Mouse (Mus musculus) intestine, embryonic 14.5 days (tissue): ENCODE data around the gene Mau2. TPM values are rescaled to one million over a fixed set of nuclear protein-coding genes. Genes with fewer than 3 reads are reported as not detected.
A peak's percentile ranks its signal among the peaks of the same experiment; 100 is the strongest.
"Not testable (repeated sequence)": the region's sequence is repeated elsewhere in the genome, so short reads cannot be mapped to it uniquely, and the experiment has no call there.

ENCODE experiments used
- ATAC-seq: fragments of 200-750 bp; cut with Nextera tagmentation; replicated peaks from 2 replicates; pipeline ENCODE4 v1.8.0; 2017; ENCODE audit warnings: low read depth, moderate number of reproducible peaks, moderate TSS enrichment, moderate library complexity; ENCODE audit not compliant: low FRiP score, low TSS enrichment
- DNase-seq: peaks from one replicate; pipeline ENCODE4 v3.0.0-alpha.2; 2018; ENCODE audit warnings: low spot score
- H3K27ac ChIP-seq: fragments of 300-500 bp; sonication (generic); 2 replicates; pipeline ENCODE4 v1.5.1; 2014; ENCODE audit warnings: low read depth, mild to moderate bottlenecking, control low read depth
- H3K27me3 ChIP-seq: fragments of 300-500 bp; sonication (generic); replicated peaks from 2 replicates; pipeline ENCODE4 v1.6.1; 2014; ENCODE audit warnings: low read length, control low read depth; ENCODE audit not compliant: control insufficient read depth, insufficient read depth
- H3K36me3 ChIP-seq: fragments of 300-500 bp; sonication (generic); 2 replicates; pipeline ENCODE4 v1.6.1; 2014; ENCODE audit warnings: low read length, control low read depth; ENCODE audit not compliant: control insufficient read depth, insufficient read depth
- H3K4me1 ChIP-seq: fragments of 300-500 bp; sonication (generic); replicated peaks from 2 replicates; pipeline ENCODE4 v1.6.1; 2014; ENCODE audit warnings: low read length, control low read depth, mixed read lengths; ENCODE audit not compliant: control insufficient read depth, insufficient read depth
- H3K4me2 ChIP-seq: fragments of 300-500 bp; sonication (generic); 2 replicates; pipeline ENCODE4 v1.6.1; 2014; ENCODE audit warnings: low read length
- H3K4me3 ChIP-seq: fragments of 300-500 bp; sonication (generic); 2 replicates; pipeline ENCODE4 v1.5.1; 2014; ENCODE audit warnings: low read depth, low read length, control low read depth, mixed read lengths
- H3K9ac ChIP-seq: fragments of 300-500 bp; sonication (generic); 2 replicates; pipeline ENCODE4 v1.6.1; 2014; ENCODE audit warnings: mild to moderate bottlenecking, low read length
- H3K9me3 ChIP-seq: fragments of 300-500 bp; sonication (generic); 2 replicates; pipeline ENCODE4 v1.6.1; 2016; ENCODE audit warnings: low read length, control low read depth; ENCODE audit not compliant: control insufficient read depth
- WGBS: fragments of 180-500 bp; shearing (Covaris S2); extraction: QIAGEN DNeasy Blood & Tissue Kit; methylation state at CpG from one replicate; pipeline ENCODE4 v1.1.7; 2014; 5-methylcytosine and 5-hydroxymethylcytosine counted together
- polyA plus RNA-seq: library from polyadenylated mRNA; unstranded; fragments of >200 nt; fragmentation: Nextera tagmentation; extraction: Ambion mirVana; gene quantifications from 2 replicates; pipeline ENCODE4 v1.2.1, GENCODE M21; 2014

Mau2 gene
- polyA plus RNA-seq, 1 experiment from 2014 or later = 46.9 TPM

DNA sequence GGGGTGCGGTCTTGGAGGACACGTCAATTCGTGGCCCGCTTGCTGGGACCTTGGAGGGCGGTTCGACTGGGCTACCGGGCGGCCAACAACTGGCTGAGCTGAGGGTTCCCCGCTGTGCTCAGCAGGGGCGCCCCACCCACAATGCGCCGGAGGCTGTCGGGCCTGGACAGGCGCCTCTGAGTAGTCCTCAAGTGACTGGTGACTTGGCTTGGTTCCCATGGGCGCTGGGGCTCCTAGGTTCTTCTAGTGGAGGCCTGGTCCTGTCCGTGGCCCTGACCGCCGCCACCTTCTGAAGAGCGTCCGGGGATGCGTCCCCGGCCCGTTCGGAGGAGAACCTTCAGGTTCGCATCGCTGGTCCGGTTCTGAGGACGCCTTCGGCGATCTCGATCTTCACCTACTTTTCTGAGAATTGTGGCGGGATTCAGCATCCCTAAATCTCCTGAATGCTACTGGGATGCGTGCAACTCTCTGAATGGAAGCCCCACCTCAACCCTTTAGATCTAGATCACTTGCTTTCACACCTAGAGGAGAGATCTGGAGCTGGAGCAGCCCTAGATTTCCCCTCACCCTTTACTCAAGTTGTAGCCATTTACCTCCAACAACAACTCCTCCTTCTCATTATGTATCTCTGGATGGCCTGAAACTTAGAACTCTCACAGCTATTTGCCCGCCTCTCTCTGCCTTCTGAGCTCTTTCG lies 45.8 kb downstream of the Mau2 start:
- WGBS = 2% methylated on average over 35 of the region's 35 CpGs
- no peaks in the 10 kb centered on the region for H3K9me3 ChIP-seq
- peak overlapping the region; percentile 93 for H3K27ac ChIP-seq
- H3K36me3 ChIP-seq = no peaks in the 10 kb centered on the region
- H3K4me2 ChIP-seq = peak overlapping the region; percentile 78
- ATAC-seq (no peak; the same call in 1 of the 2 replicates), DNase-seq (no peak)
- peak overlapping the region; percentile 79 for H3K4me3 ChIP-seq
- no peaks in the 10 kb centered on the region for H3K27me3 ChIP-seq
- H3K4me1 ChIP-seq = peaks cover 5% of the 10 kb centered on the region; the same call in 1 of the 2 replicates
- peak overlapping the region; percentile 91 for H3K9ac ChIP-seq

DNA sequence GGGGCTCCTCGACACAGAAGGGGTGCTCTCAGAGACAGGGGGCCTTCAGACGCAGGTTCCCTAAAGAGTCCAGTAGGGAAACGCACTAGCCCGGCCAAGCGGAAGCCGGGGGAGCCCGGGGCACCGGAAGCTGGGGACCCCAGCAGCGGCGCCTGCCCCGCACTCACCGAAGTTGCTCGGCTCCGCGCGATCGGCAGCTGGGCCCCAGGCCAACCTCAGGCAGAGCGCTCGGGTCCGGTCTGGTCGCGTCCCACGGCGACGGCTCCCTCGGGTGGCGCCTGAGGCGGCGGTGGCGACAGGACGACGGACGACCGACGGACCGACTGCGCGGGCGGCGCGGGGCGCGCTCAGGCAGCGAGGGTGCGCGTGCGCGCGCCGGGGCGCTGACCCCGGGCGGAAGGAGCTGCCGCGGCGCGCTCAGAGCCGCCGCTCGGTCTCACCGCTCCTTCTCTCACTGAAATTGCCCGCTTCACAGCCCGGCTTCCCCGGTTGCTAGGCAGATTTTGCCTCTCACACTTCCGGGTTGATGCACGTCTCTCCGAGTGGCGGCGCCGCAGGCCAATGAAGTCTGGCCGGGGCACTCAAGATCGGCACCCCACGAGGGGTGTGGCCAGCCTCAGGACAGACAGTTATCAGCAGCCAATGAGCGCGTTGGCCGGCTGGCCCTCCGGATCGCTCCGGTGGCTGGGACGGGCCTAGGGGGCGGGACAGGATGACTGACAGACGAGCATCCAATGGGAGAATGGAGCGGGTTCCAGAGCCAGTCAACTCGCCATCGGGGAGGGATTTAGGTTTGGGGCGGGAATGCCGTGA lies 46.6 kb downstream of the Mau2 start, which contains the start of gene Gatad2a:
TSS of gene Gatad2a (minus strand) at position 609 of the 813 bp plus-strand sequence.
- ATAC-seq = peak; percentile 99
- Histone ChIP-seq H3K4me1 (peaks cover 3% of the 10 kb centered on the region; the same call in 1 of the 2 replicates), H3K4me2 (peak within 1 kb of the TSS; percentile 80), H3K36me3 (no peaks in the 10 kb centered on the region), H3K9me3 (no peaks in the 10 kb centered on the region), H3K27ac (peak within 1 kb of the TSS; percentile 93), H3K9ac (peak within 1 kb of the TSS; percentile 91), H3K27me3 (no peaks in the 10 kb centered on the region), H3K4me3 (peak within 1 kb of the TSS; percentile 79)
- DNase-seq = peak; percentile 99
- WGBS = under 1% methylated on average over 87 of the region's 87 CpGs

DNA sequence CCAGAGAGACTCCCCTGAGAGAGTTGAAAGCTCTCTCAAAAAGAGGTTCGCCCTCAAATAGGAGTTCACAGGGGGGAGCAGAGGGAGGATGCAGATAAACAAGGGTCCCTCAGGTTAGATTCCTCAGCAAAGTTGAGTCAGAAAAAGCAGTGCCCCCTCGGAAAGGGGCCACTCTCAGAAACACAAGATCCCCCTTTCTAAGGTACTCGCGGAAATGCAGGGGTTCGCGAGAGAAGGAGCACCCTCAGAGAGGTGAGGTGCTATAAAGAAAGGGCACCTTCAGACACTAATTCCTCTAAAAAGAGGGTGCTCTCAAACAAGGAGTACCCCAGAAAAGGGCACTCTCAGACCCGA lies 47.1 kb downstream of the Mau2 start:
- DNase-seq (no peak), ATAC-seq (no peak)
- H3K4me2 ChIP-seq = peak overlapping the region; percentile 80
- no peaks in the 10 kb centered on the region for H3K27me3 ChIP-seq
- peak overlapping the region; percentile 80 for H3K9ac ChIP-seq
- under 1% methylated on average over 7 of the region's 7 CpGs for WGBS
- H3K27ac ChIP-seq = peak overlapping the region; percentile 92
- no peaks in the 10 kb centered on the region; the same call in 1 of the 2 replicates for H3K4me1 ChIP-seq
- H3K9me3 ChIP-seq = no peaks in the 10 kb centered on the region
- no peaks in the 10 kb centered on the region for H3K36me3 ChIP-seq
- H3K4me3 ChIP-seq = peak overlapping the region; percentile 79

DNA sequence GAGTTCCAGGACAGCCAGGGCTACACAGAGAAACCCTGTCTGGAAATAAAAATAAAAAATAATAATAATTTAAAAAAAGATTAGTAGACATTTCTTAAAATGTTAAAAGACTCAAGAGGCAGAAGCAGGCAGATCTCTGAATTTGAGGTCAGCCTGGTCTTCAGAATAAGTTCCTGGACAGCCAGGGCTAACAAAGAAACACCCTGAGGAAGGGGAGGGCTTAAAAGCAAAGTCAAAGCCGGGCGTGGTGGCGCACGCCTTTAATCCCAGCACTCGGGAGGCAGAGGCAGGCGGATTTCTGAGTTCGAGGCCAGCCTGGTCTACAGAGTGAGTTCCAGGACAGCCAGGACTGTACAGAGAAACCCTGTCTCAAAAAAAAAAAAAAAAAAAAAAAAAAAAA lies 53.6 kb downstream of the Mau2 start:
- DNase-seq, H3K9ac ChIP-seq, H3K4me2 ChIP-seq, H3K4me1 ChIP-seq, H3K36me3 ChIP-seq, H3K27ac ChIP-seq, H3K4me3 ChIP-seq, ATAC-seq, H3K27me3 ChIP-seq, H3K9me3 ChIP-seq: not testable (repeated sequence)
- 95% methylated on average over 5 of the region's 7 CpGs for WGBS

DNA sequence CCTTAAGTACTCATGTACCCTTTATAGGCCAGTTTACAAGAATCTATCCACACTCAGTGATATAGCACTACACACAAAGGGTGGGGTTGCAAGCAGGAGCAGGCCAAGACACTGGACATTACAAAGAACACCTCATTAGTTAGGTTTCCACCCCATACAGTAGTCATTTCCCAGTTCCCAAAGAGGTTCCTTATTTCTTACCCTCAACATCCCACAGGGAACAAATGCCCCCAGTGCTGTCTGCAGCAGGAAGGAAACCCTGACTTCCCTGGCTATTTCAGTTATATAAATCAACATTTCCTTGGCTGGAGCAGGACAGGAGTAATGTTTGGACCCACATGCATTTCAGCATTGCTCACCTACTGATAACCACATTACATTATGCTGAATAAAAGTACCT lies 54.8 kb downstream of the Mau2 start:
- Histone ChIP-seq H3K4me2 (no peak overlapping the region), H3K4me3 (no peak overlapping the region)
- no peak for ATAC-seq

DNA sequence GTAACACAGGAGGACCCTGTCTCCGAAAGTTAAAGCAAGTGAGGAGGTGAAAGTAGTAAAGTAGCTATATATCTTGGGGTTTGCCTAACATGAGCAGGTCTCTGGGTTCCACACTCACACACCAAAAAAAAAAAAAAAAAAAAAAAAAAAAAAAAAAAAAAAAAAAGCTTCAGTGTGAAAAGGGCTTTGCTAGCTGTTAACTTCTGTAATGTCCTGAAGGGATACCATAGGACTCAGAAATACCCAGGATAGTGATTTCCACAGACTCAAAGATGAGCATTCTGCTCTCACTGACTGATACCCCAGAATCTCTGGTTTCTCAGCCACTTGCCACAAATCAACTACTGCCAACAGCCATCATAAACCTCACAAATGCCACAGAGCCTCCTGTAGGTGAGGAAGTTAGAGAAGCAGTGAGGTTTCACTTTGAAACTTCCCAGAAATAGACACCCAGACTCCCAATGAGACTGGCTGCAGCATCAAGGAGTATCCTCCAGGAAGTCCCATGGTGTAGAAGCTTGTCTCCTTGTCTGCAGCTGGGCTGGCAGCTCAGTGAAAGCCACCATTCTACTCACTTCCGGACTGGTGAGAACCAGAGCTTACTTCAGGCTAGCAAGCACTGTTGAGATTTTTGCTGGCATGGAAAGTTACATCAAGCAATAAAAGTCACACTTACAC lies 57.5 kb downstream of the Mau2 start:
- Histone ChIP-seq H3K4me1 (no peaks in the 10 kb centered on the region), H3K4me2 (no peak overlapping the region), H3K27ac (no peak overlapping the region), H3K9me3 (no peaks in the 10 kb centered on the region), H3K36me3 (no peaks in the 10 kb centered on the region), H3K27me3 (no peaks in the 10 kb centered on the region), H3K9ac (no peak overlapping the region), H3K4me3 (no peak overlapping the region)
- 79% methylated on average over 2 of the region's 2 CpGs for WGBS
- ATAC-seq (no peak), DNase-seq (no peak)

More for the DNA sequence above, 54.8 kb downstream of the Mau2 start:
- Histone ChIP-seq H3K4me1 (no peaks in the 10 kb centered on the region), H3K27ac (no peak overlapping the region), H3K27me3 (no peaks in the 10 kb centered on the region), H3K9ac (no peak overlapping the region), H3K36me3 (no peaks in the 10 kb centered on the region), H3K9me3 (no peaks in the 10 kb centered on the region)
- no peak for DNase-seq

DNA sequence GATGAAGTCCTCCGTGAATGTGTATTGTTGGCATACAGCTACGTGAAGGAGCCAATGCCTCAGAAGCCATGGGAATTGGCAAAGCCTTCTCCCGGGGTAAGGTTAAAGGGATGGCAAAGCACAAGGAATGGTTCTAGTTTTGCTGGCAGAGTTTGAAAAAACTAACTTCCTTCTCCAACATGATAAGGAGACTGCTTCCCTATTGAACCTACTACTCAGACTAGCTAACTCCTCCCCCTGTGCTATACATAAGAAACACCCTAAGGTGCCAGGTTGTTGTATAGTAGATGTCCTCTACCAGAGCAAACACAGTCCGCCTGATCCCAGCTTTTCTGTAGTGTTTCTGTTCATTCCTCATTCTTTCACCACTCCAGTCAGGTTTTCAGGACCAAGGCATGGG lies 64.1 kb downstream of the Mau2 start:
- H3K4me1 ChIP-seq = no peaks in the 10 kb centered on the region
- DNase-seq = no peak
- H3K9ac ChIP-seq = no peak overlapping the region
- H3K4me2 ChIP-seq = no peak overlapping the region
- H3K27ac ChIP-seq = no peak overlapping the region
- H3K4me3 ChIP-seq = no peak overlapping the region
- no peak for ATAC-seq
- H3K27me3 ChIP-seq = no peaks in the 10 kb centered on the region
- no peaks in the 10 kb centered on the region for H3K36me3 ChIP-seq
- no peaks in the 10 kb centered on the region for H3K9me3 ChIP-seq
- WGBS = 98% methylated on average over 4 of the region's 4 CpGs

DNA sequence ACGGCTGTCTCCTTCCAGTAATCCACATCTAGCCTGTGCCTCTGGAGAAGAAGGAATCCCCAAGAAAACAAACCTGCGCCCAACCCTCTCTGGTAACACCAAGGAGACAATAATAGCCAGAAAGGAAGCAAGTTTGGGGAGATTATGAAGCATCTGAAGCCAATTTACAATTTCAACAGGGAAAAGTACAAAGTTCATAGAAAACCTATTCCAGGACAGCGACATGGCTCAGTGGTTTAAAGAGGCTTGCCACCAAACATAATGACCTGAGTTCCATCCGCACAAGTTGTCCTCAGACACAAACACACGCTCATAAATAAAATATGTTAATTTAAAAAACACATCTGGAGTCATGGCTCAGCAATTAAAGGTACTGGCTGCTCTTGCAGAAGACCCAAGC lies 67.7 kb downstream of the Mau2 start:
- Histone ChIP-seq H3K36me3 (no peaks in the 10 kb centered on the region), H3K4me2 (peak overlapping the region; percentile 84), H3K9me3 (no peaks in the 10 kb centered on the region), H3K27ac (0 out of 2 replicates have a peak overlapping the region, but pooled peaks have one; percentile 51), H3K4me3 (peak overlapping the region; percentile 98), H3K9ac (peak overlapping the region; percentile 93), H3K4me1 (peaks cover 22% of the 10 kb centered on the region), H3K27me3 (no peaks in the 10 kb centered on the region)
- ATAC-seq = no peak
- DNase-seq = no peak
- 37% methylated on average over 5 of the region's 5 CpGs for WGBS
